Mouse (Mus musculus): ENCODE measurements around the gene Med26. TPM values are rescaled to one million over a fixed set of nuclear protein-coding genes. Genes with fewer than 3 reads are reported as not detected.
A peak's percentile ranks its signal among the peaks of the same experiment; 100 is the strongest.

Med26 gene
- polyA plus RNA-seq, 1 experiment from 2014 or later, result 20.2 TPM

GRCm38 (mm10) chr8:72495411-72496111, 52.5 kb downstream of the Med26 start:
- no peaks in the 10 kb centered on the region for H3K27me3 ChIP-seq (replicated peaks; ENCODE audit: low read depth, poor library complexity, severe bottlenecking)
- H3K36me3 ChIP-seq (replicated peaks), result peaks cover 61% of the 10 kb centered on the region
- no peak overlapping the region for H3K27ac ChIP-seq (replicated peaks)
- 87% methylated on average over 23 of the region's 23 CpGs for WGBS
- peaks cover 29% of the 10 kb centered on the region for H3K4me1 ChIP-seq
- DNase-seq (ENCODE audit: low spot score), result no peak
- no peaks in the 10 kb centered on the region for H3K9me3 ChIP-seq
- no peak overlapping the region for H3K4me3 ChIP-seq

GRCm38 (mm10) chr8:72493381-72493780, 54.7 kb downstream of the Med26 start:
- Histone ChIP-seq H3K27ac (replicated peaks) (peak overlapping the region; percentile 85), H3K36me3 (replicated peaks) (peaks cover 63% of the 10 kb centered on the region), H3K27me3 (replicated peaks; ENCODE audit: low read depth, poor library complexity, severe bottlenecking) (no peaks in the 10 kb centered on the region), H3K9me3 (no peaks in the 10 kb centered on the region), H3K4me1 (peaks cover 34% of the 10 kb centered on the region), H3K4me3 (peak overlapping the region; percentile 95)
- no peak for DNase-seq (ENCODE audit: low spot score)
- 16% methylated on average over 8 of the region's 8 CpGs for WGBS

GRCm38 (mm10) chr8:72492622-72493081, 55.4 kb downstream of the Med26 start:
- peaks cover 63% of the 10 kb centered on the region for H3K36me3 ChIP-seq (replicated peaks)

GRCm38 (mm10) chr8:72491680-72492621, 56.1 kb downstream of the Med26 start, which contains the start of gene Slc35e1:
TSS of gene Slc35e1 (minus strand) at chr8:72492614.
- peaks cover 63% of the 10 kb centered on the region for H3K36me3 ChIP-seq (replicated peaks)
- peak; percentile 59 for DNase-seq (ENCODE audit: low spot score)
- no peaks in the 10 kb centered on the region for H3K27me3 ChIP-seq (replicated peaks; ENCODE audit: low read depth, poor library complexity, severe bottlenecking)
- peak within 1 kb of the TSS; percentile 95 for H3K4me3 ChIP-seq
- H3K9me3 ChIP-seq, result no peaks in the 10 kb centered on the region
- WGBS, result 1% methylated on average over 98 of the region's 98 CpGs
- peaks cover 34% of the 10 kb centered on the region for H3K4me1 ChIP-seq
- peak within 1 kb of the TSS; percentile 85 for H3K27ac ChIP-seq (replicated peaks)

More at GRCm38 (mm10) chr8:72492622-72493081, 55.4 kb downstream of the Med26 start:
- H3K9me3 ChIP-seq, result no peaks in the 10 kb centered on the region
- WGBS, result under 1% methylated on average over 56 of the region's 56 CpGs
- peaks cover 34% of the 10 kb centered on the region for H3K4me1 ChIP-seq
- H3K27ac ChIP-seq (replicated peaks), result peak overlapping the region; percentile 85
- H3K4me3 ChIP-seq, result peak overlapping the region; percentile 95
- H3K27me3 ChIP-seq (replicated peaks; ENCODE audit: low read depth, poor library complexity, severe bottlenecking), result no peaks in the 10 kb centered on the region
- peak; percentile 99 for DNase-seq (ENCODE audit: low spot score)

GRCm38 (mm10) chr8:72491017-72491416, 57.1 kb downstream of the Med26 start:
- Histone ChIP-seq H3K27ac (replicated peaks) (no peak overlapping the region), H3K9me3 (no peaks in the 10 kb centered on the region), H3K27me3 (replicated peaks; ENCODE audit: low read depth, poor library complexity, severe bottlenecking) (no peaks in the 10 kb centered on the region), H3K4me3 (peak overlapping the region; percentile 95), H3K36me3 (replicated peaks) (peaks cover 63% of the 10 kb centered on the region), H3K4me1 (peaks cover 34% of the 10 kb centered on the region)
- no peak for DNase-seq (ENCODE audit: low spot score)
- WGBS, result 88% methylated on average over 2 of the region's 2 CpGs

- H3K4me1 ChIP-seq, result peaks cover 17% of the 10 kb centered on the region
- no peak for DNase-seq (ENCODE audit: low spot score)
- H3K36me3 ChIP-seq (replicated peaks), result peaks cover 83% of the 10 kb centered on the region
- no peaks in the 10 kb centered on the region for H3K27me3 ChIP-seq (replicated peaks; ENCODE audit: low read depth, poor library complexity, severe bottlenecking)
- no peaks in the 10 kb centered on the region for H3K9me3 ChIP-seq
- H3K4me3 ChIP-seq, result no peak overlapping the region
- no peak overlapping the region for H3K27ac ChIP-seq (replicated peaks)
Measured at GRCm38 (mm10) chr8:72487014-72487413, 61.1 kb downstream of the Med26 start.

- Histone ChIP-seq H3K4me1 (peaks cover 5% of the 10 kb centered on the region; the same call in 1 of the 2 replicates), H3K4me3 (no peak overlapping the region), H3K36me3 (replicated peaks) (peaks cover 96% of the 10 kb centered on the region), H3K27me3 (replicated peaks; ENCODE audit: low read depth, poor library complexity, severe bottlenecking) (no peaks in the 10 kb centered on the region), H3K27ac (replicated peaks) (no peak overlapping the region), H3K9me3 (no peaks in the 10 kb centered on the region)
- 82% methylated on average over 6 of the region's 6 CpGs for WGBS
- no peak for DNase-seq (ENCODE audit: low spot score)
Measured at GRCm38 (mm10) chr8:72485456-72486199, 62.4 kb downstream of the Med26 start.

GRCm38 (mm10) chr8:72474826-72475546, 73.1 kb downstream of the Med26 start, which contains the start of gene Cherp:
TSS of gene Cherp (minus strand) at chr8:72475226.
- under 1% methylated on average over 80 of the region's 80 CpGs for WGBS
- peak within 1 kb of the TSS; percentile 93 for H3K4me3 ChIP-seq

GRCm38 (mm10) chr8:72470684-72471083, 77.4 kb downstream of the Med26 start:
- H3K36me3 ChIP-seq (replicated peaks), result peaks cover 79% of the 10 kb centered on the region

More at GRCm38 (mm10) chr8:72474826-72475546, 73.1 kb downstream of the Med26 start, which contains the start of gene Cherp:
- DNase-seq (ENCODE audit: low spot score), result peak; percentile 98
- peaks cover 21% of the 10 kb centered on the region for H3K4me1 ChIP-seq
- H3K9me3 ChIP-seq, result no peaks in the 10 kb centered on the region
- no peaks in the 10 kb centered on the region for H3K27me3 ChIP-seq (replicated peaks; ENCODE audit: low read depth, poor library complexity, severe bottlenecking)
- H3K36me3 ChIP-seq (replicated peaks), result peaks cover 53% of the 10 kb centered on the region
- H3K27ac ChIP-seq (replicated peaks), result peak within 1 kb of the TSS; percentile 93

GRCm38 (mm10) chr8:72469984-72470383, 78.1 kb downstream of the Med26 start:
- Histone ChIP-seq H3K27ac (replicated peaks) (no peak overlapping the region), H3K9me3 (no peaks in the 10 kb centered on the region), H3K4me3 (no peak overlapping the region), H3K27me3 (replicated peaks; ENCODE audit: low read depth, poor library complexity, severe bottlenecking) (no peaks in the 10 kb centered on the region), H3K36me3 (replicated peaks) (peaks cover 86% of the 10 kb centered on the region), H3K4me1 (peaks cover 11% of the 10 kb centered on the region)
- WGBS, result 93% methylated on average over 8 of the region's 8 CpGs
- DNase-seq (ENCODE audit: low spot score), result no peak

More at GRCm38 (mm10) chr8:72470684-72471083, 77.4 kb downstream of the Med26 start:
- H3K27me3 ChIP-seq (replicated peaks; ENCODE audit: low read depth, poor library complexity, severe bottlenecking), result no peaks in the 10 kb centered on the region
- no peak overlapping the region for H3K27ac ChIP-seq (replicated peaks)
- no peaks in the 10 kb centered on the region for H3K9me3 ChIP-seq
- WGBS, result 97% methylated on average over 7 of the region's 7 CpGs
- H3K4me1 ChIP-seq, result peaks cover 13% of the 10 kb centered on the region
- no peak overlapping the region for H3K4me3 ChIP-seq
- no peak for DNase-seq (ENCODE audit: low spot score)

GRCm38 (mm10) chr8:72469243-72469642, 78.8 kb downstream of the Med26 start:
- 89% methylated on average over 2 of the region's 2 CpGs for WGBS
- Histone ChIP-seq H3K9me3 (no peaks in the 10 kb centered on the region), H3K27me3 (replicated peaks; ENCODE audit: low read depth, poor library complexity, severe bottlenecking) (no peaks in the 10 kb centered on the region), H3K27ac (replicated peaks) (no peak overlapping the region), H3K4me1 (peaks cover 10% of the 10 kb centered on the region), H3K36me3 (replicated peaks) (peaks cover 93% of the 10 kb centered on the region), H3K4me3 (no peak overlapping the region)
- DNase-seq (ENCODE audit: low spot score), result no peak

Measured in embryonic facial prominence, embryonic 10.5 days (tissue).